Mouse (Mus musculus) stomach, embryonic 16.5 days (tissue): ENCODE measurements around the gene Gm10260. TPM values are rescaled to one million over a fixed set of nuclear protein-coding genes. Genes with fewer than 3 reads are reported as not detected.
A peak's percentile ranks its signal among the peaks of the same experiment; 100 is the strongest.

ENCODE experiments used
- ATAC-seq: fragments of 200-750 bp; cut with Nextera tagmentation; 2 replicates; pipeline ENCODE4 v1.8.0; 2017; ENCODE audit warnings: moderate number of reproducible peaks, moderate TSS enrichment; ENCODE audit not compliant: insufficient read depth, low FRiP score
- H3K27ac ChIP-seq: fragments of 300-500 bp; sonication (generic); 2 replicates; pipeline ENCODE4 v1.5.1; 2014; ENCODE audit warnings: low read length
- H3K27me3 ChIP-seq: fragments of 300-500 bp; sonication (generic); 2 replicates; pipeline ENCODE4 v1.6.1; 2014; ENCODE audit warnings: low read length, control low read depth, mixed read lengths; ENCODE audit not compliant: control insufficient read depth, insufficient read depth
- H3K36me3 ChIP-seq: fragments of 300-500 bp; sonication (generic); 2 replicates; pipeline ENCODE4 v1.6.1; 2014; ENCODE audit warnings: low read length; ENCODE audit not compliant: control insufficient read depth, insufficient read depth
- H3K4me1 ChIP-seq: fragments of 300-500 bp; sonication (generic); 2 replicates; pipeline ENCODE4 v1.6.1; 2014; ENCODE audit warnings: low read length, control low read depth, mixed read lengths; ENCODE audit not compliant: control insufficient read depth, insufficient read depth
- H3K4me2 ChIP-seq: fragments of 300-500 bp; sonication (generic); 2 replicates; pipeline ENCODE4 v1.6.1; 2014; ENCODE audit warnings: low read depth, low read length, mixed read lengths
- H3K4me3 ChIP-seq: fragments of 300-500 bp; sonication (generic); replicated peaks from 2 replicates; pipeline ENCODE4 v1.5.1; 2014; ENCODE audit warnings: mild to moderate bottlenecking, low read length
- H3K9ac ChIP-seq: fragments of 300-500 bp; sonication (generic); 2 replicates; pipeline ENCODE4 v1.6.1; 2014; ENCODE audit warnings: low read length
- H3K9me3 ChIP-seq: fragments of 300-500 bp; sonication (generic); replicated peaks from 2 replicates; pipeline ENCODE4 v1.6.1; 2016; ENCODE audit warnings: low read length, control low read depth; ENCODE audit not compliant: control insufficient read depth
- WGBS: fragments of 180-500 bp; shearing (Covaris S2); extraction: QIAGEN DNeasy Blood & Tissue Kit; methylation state at CpG from one replicate; pipeline ENCODE4 v1.1.7; 2014; 5-methylcytosine and 5-hydroxymethylcytosine counted together
- polyA plus RNA-seq: library from polyadenylated mRNA; unstranded; fragments of >200 nt; fragmentation: Nextera tagmentation; extraction: Ambion mirVana; gene quantifications from 2 replicates; pipeline ENCODE4 v1.2.1, GENCODE M21; 2015

Gene Gm10260
- polyA plus RNA-seq, 1 experiment from 2014 or later = 10.1 TPM

GRCm38 (mm10) chr13:97785167-97785835 lies 24.9 kb upstream of the Gm10260 start:
- WGBS = 67% methylated on average over 10 of the region's 10 CpGs
- Histone ChIP-seq H3K27me3 (no peaks in the 10 kb centered on the region), H3K4me1 (peaks cover 5% of the 10 kb centered on the region; the same call in 1 of the 2 replicates), H3K4me2 (no peak overlapping the region), H3K4me3 (no peak overlapping the region), H3K9me3 (no peaks in the 10 kb centered on the region), H3K9ac (no peak overlapping the region), H3K27ac (no peak overlapping the region), H3K36me3 (no peaks in the 10 kb centered on the region)
- no peak for ATAC-seq

- Histone ChIP-seq H3K36me3 (no peaks in the 10 kb centered on the region), H3K4me3 (no peak overlapping the region), H3K4me1 (peaks cover 7% of the 10 kb centered on the region; the same call in 1 of the 2 replicates), H3K9ac (no peak overlapping the region), H3K27ac (no peak overlapping the region), H3K27me3 (no peaks in the 10 kb centered on the region), H3K4me2 (no peak overlapping the region), H3K9me3 (no peaks in the 10 kb centered on the region)
- WGBS = 77% methylated on average over 8 of the region's 8 CpGs
- ATAC-seq = no peak
These were observed 23.2 kb upstream of the Gm10260 start for GRCm38 (mm10) chr13:97783423-97784143.

- Histone ChIP-seq H3K9ac (no peak overlapping the region), H3K4me2 (no peak overlapping the region), H3K4me1 (peaks cover 7% of the 10 kb centered on the region), H3K36me3 (no peaks in the 10 kb centered on the region), H3K27ac (no peak overlapping the region), H3K9me3 (no peaks in the 10 kb centered on the region), H3K27me3 (no peaks in the 10 kb centered on the region), H3K4me3 (no peak overlapping the region)
- WGBS = 45% methylated on average over 7 of the region's 7 CpGs
- no peak for ATAC-seq
These were observed 21.6 kb upstream of the Gm10260 start for GRCm38 (mm10) chr13:97782063-97782462.

GRCm38 (mm10) chr13:97781637-97782036 lies 21.2 kb upstream of the Gm10260 start:
- H3K4me3 ChIP-seq = no peak overlapping the region
- no peak overlapping the region for H3K9ac ChIP-seq
- H3K36me3 ChIP-seq = no peaks in the 10 kb centered on the region
- ATAC-seq = no peak
- no peak overlapping the region for H3K27ac ChIP-seq
- H3K27me3 ChIP-seq = no peaks in the 10 kb centered on the region
- no peaks in the 10 kb centered on the region for H3K9me3 ChIP-seq
- 77% methylated on average over 7 of the region's 7 CpGs for WGBS
- H3K4me1 ChIP-seq = peaks cover 11% of the 10 kb centered on the region
- no peak overlapping the region for H3K4me2 ChIP-seq

- H3K9ac ChIP-seq = no peak overlapping the region
- no peaks in the 10 kb centered on the region for H3K9me3 ChIP-seq
- peaks cover 13% of the 10 kb centered on the region for H3K4me1 ChIP-seq
- 38% methylated on average over 2 of the region's 2 CpGs for WGBS
- H3K27me3 ChIP-seq = no peaks in the 10 kb centered on the region
- ATAC-seq = no peak
- peak overlapping the region; percentile 61 for H3K27ac ChIP-seq
- H3K4me3 ChIP-seq = no peak overlapping the region
- H3K4me2 ChIP-seq = no peak overlapping the region
- no peaks in the 10 kb centered on the region for H3K36me3 ChIP-seq
These were observed 20.1 kb upstream of the Gm10260 start for GRCm38 (mm10) chr13:97780556-97780955.

GRCm38 (mm10) chr13:97779657-97780445 lies 19.4 kb upstream of the Gm10260 start:
- WGBS = 47% methylated on average over 8 of the region's 8 CpGs
- H3K4me3 ChIP-seq = no peak overlapping the region
- no peaks in the 10 kb centered on the region for H3K36me3 ChIP-seq
- H3K4me1 ChIP-seq = peaks cover 13% of the 10 kb centered on the region
- no peak overlapping the region for H3K9ac ChIP-seq
- no peaks in the 10 kb centered on the region for H3K27me3 ChIP-seq
- H3K27ac ChIP-seq = peak overlapping the region; percentile 77
- H3K9me3 ChIP-seq = no peaks in the 10 kb centered on the region
- ATAC-seq = no peak
- H3K4me2 ChIP-seq = no peak overlapping the region

GRCm38 (mm10) chr13:97778698-97779194 lies 18.3 kb upstream of the Gm10260 start:
- Histone ChIP-seq H3K4me3 (no peak overlapping the region), H3K27me3 (no peaks in the 10 kb centered on the region), H3K27ac (peak overlapping the region; percentile 77), H3K4me2 (no peak overlapping the region), H3K4me1 (peaks cover 13% of the 10 kb centered on the region), H3K36me3 (no peaks in the 10 kb centered on the region), H3K9ac (no peak overlapping the region), H3K9me3 (no peaks in the 10 kb centered on the region)
- 73% methylated on average over 5 of the region's 5 CpGs for WGBS
- 0 out of 2 replicates have a peak, but pooled peaks have one; percentile 15 for ATAC-seq

- Histone ChIP-seq H3K27me3 (no peaks in the 10 kb centered on the region), H3K4me2 (no peak overlapping the region), H3K9me3 (no peaks in the 10 kb centered on the region), H3K9ac (no peak overlapping the region), H3K27ac (no peak overlapping the region), H3K36me3 (no peaks in the 10 kb centered on the region), H3K4me1 (peaks cover 13% of the 10 kb centered on the region), H3K4me3 (no peak overlapping the region)
- ATAC-seq = no peak
- whole genome bisulfite sequencing = 90% methylated on average over 2 of the region's 2 CpGs
These were observed 17.2 kb upstream of the Gm10260 start for GRCm38 (mm10) chr13:97777667-97778066.
